Mouse (Mus musculus) kidney, adult 11 months (tissue): ENCODE data around the gene Podn.
A peak's percentile ranks its signal among the peaks of the same experiment; 100 is the strongest.
"Not testable (repeated sequence)": the region's sequence is repeated elsewhere in the genome, so short reads cannot be mapped to it uniquely, and the experiment has no call there.

ENCODE experiments used
- DNase-seq: peaks from one replicate; pipeline ENCODE4 v3.0.0; 2022

The Podn gene

GRCm38 (mm10) chr4:108096345-108096744 lies at the start of gene Podn:
TSS of gene Podn (minus strand) at chr4:108096445.
- no peak for DNase-seq

- not testable (repeated sequence) for DNase-seq
Measured at GRCm38 (mm10) chr4:108145554-108145953, 49.3 kb upstream of the Podn start.

- peak; percentile 30 for DNase-seq
Measured at GRCm38 (mm10) chr4:108144880-108145279, 48.6 kb upstream of the Podn start, which contains the start of gene Scp2. TSS of gene Scp2 (minus strand) at chr4:108144998.

- peak; percentile 60 for DNase-seq
Measured at GRCm38 (mm10) chr4:108143778-108144177, 47.5 kb upstream of the Podn start.

GRCm38 (mm10) chr4:108143178-108143577 lies 46.9 kb upstream of the Podn start:
- not testable (repeated sequence) for DNase-seq

- DNase-seq = no peak
Measured at GRCm38 (mm10) chr4:108136938-108137337, 40.7 kb upstream of the Podn start.

- no peak for DNase-seq
Measured at GRCm38 (mm10) chr4:108130452-108130851, 34.2 kb upstream of the Podn start.

- no peak for DNase-seq
Measured at GRCm38 (mm10) chr4:108128339-108128738, 32.1 kb upstream of the Podn start.

- DNase-seq = no peak
Measured at GRCm38 (mm10) chr4:108127516-108127915, 31.3 kb upstream of the Podn start.

- no peak for DNase-seq
Measured at GRCm38 (mm10) chr4:108126260-108126659, 30.0 kb upstream of the Podn start.

GRCm38 (mm10) chr4:108124104-108124503 lies 27.9 kb upstream of the Podn start:
- no peak for DNase-seq

- DNase-seq = peak; percentile 87
Measured at GRCm38 (mm10) chr4:108117924-108118876, 22.0 kb upstream of the Podn start.

GRCm38 (mm10) chr4:108117488-108117887 lies 21.2 kb upstream of the Podn start:
- no peak for DNase-seq

- DNase-seq = no peak
Measured at GRCm38 (mm10) chr4:108116466-108116865, 20.2 kb upstream of the Podn start.

GRCm38 (mm10) chr4:108110706-108111105 lies 14.5 kb upstream of the Podn start:
- no peak for DNase-seq

GRCm38 (mm10) chr4:108109728-108110127 lies 13.5 kb upstream of the Podn start:
- no peak for DNase-seq

GRCm38 (mm10) chr4:108092741-108093397 lies 3.4 kb downstream of the Podn start:
- DNase-seq = no peak

- DNase-seq = no peak
Measured at GRCm38 (mm10) chr4:108083993-108084392, 12.3 kb downstream of the Podn start.

- peak; percentile 53 for DNase-seq
Measured at GRCm38 (mm10) chr4:108083032-108083735, 13.1 kb downstream of the Podn start.

GRCm38 (mm10) chr4:108082401-108082806 lies 13.8 kb downstream of the Podn start:
- DNase-seq = no peak

- no peak for DNase-seq
Measured at GRCm38 (mm10) chr4:108080876-108081275, 15.4 kb downstream of the Podn start.

- DNase-seq = no peak
Measured at GRCm38 (mm10) chr4:108079762-108080161, 16.5 kb downstream of the Podn start.

- DNase-seq = not testable (repeated sequence)
Measured at GRCm38 (mm10) chr4:108079191-108079590, 17.1 kb downstream of the Podn start.
